Mouse (Mus musculus) myocyte (in vitro differentiated cells): ENCODE measurements around the gene Fxyd6. TPM values are rescaled to one million over a fixed set of nuclear protein-coding genes. Genes with fewer than 3 reads are reported as not detected.

ENCODE experiments used
- H3K27me3 ChIP-seq: one replicate; pipeline ENCODE4 v1.6.1; 2011; ENCODE audit not compliant: control insufficient read depth, insufficient read depth, insufficient read length
- H3K36me3 ChIP-seq: one replicate; pipeline ENCODE4 v1.6.1; 2011; ENCODE audit not compliant: control insufficient read depth, insufficient read depth
- H3K4me2 ChIP-seq: one replicate; pipeline ENCODE4 v1.6.1; 2011; ENCODE audit warnings: low read depth, control low read depth
- H3K4me3 ChIP-seq: one replicate; pipeline ENCODE4 v1.5.1; 2011; ENCODE audit warnings: mild to moderate bottlenecking, control low read depth, moderate library complexity
- H3K79me2 ChIP-seq: one replicate; pipeline ENCODE4 v1.6.1; 2011; ENCODE audit not compliant: control insufficient read depth, insufficient read depth
- H3ac ChIP-seq: one replicate; pipeline ENCODE4 v1.6.1; 2011; ENCODE audit not compliant: control insufficient read depth, insufficient read length
- CEBPB ChIP-seq: IDR thresholded peaks from 2 replicates; pipeline ENCODE4 v1.6.1; 2011; ENCODE audit warnings: mild to moderate bottlenecking, moderate library complexity; ENCODE audit not compliant: poor library complexity, insufficient read depth, severe bottlenecking
- E2F4 ChIP-seq: IDR thresholded peaks from one replicate; pipeline ENCODE4 v1.6.1; 2011; ENCODE audit warnings: mild to moderate bottlenecking, control low read depth, moderate library complexity; ENCODE audit not compliant: insufficient read depth
- MAX ChIP-seq: IDR thresholded peaks from one replicate; pipeline ENCODE4 v1.6.1; 2011; ENCODE audit warnings: low read depth, mild to moderate bottlenecking, control low read depth
- MYOD1 ChIP-seq, 3 experiments: IDR thresholded peaks; one replicate each; pipeline ENCODE4 v1.6.1; 2011; ENCODE audit warnings: control low read depth in 2 of 3, low read depth in 2 of 3, mild to moderate bottlenecking in 2 of 3, moderate library complexity in 1 of 3; ENCODE audit not compliant: insufficient read length in 2 of 3, control insufficient read depth in 1 of 3
- MYOG ChIP-seq, 3 experiments: IDR thresholded peaks; one replicate each; pipeline ENCODE4 v1.6.1; 2011; ENCODE audit warnings: control low read depth in 2 of 3, low read depth in 2 of 3, mild to moderate bottlenecking in 2 of 3; ENCODE audit not compliant: insufficient read length in 2 of 3, control insufficient read depth in 1 of 3, insufficient read depth in 1 of 3
- POLR2A ChIP-seq: IDR thresholded peaks from one replicate; pipeline ENCODE4 v1.6.1; 2011; ENCODE audit warnings: low read depth, mild to moderate bottlenecking, control low read depth, moderate library complexity; ENCODE audit not compliant: insufficient read length
- POLR2AphosphoS2 ChIP-seq: IDR thresholded peaks from one replicate; pipeline ENCODE4 v1.6.1; 2011; ENCODE audit warnings: low read depth, control low read depth; ENCODE audit not compliant: insufficient read length
- REST ChIP-seq: IDR thresholded peaks from one replicate; pipeline ENCODE4 v1.6.1; 2011; ENCODE audit warnings: mild to moderate bottlenecking, control low read depth, moderate library complexity; ENCODE audit not compliant: insufficient read depth, insufficient read length
- SRF ChIP-seq: IDR thresholded peaks from one replicate; pipeline ENCODE4 v1.6.1; 2011; ENCODE audit warnings: low read depth; ENCODE audit not compliant: control insufficient read depth, insufficient read length
- TCF12 ChIP-seq: IDR thresholded peaks from one replicate; pipeline ENCODE4 v1.6.1; 2011; ENCODE audit warnings: mild to moderate bottlenecking, control low read depth; ENCODE audit not compliant: poor library complexity, insufficient read depth, severe bottlenecking
- TCF3 ChIP-seq: IDR thresholded peaks from one replicate; pipeline ENCODE4 v1.6.1; 2011; ENCODE audit warnings: low read depth, control low read depth; ENCODE audit not compliant: insufficient read length
- USF1 ChIP-seq: IDR thresholded peaks from one replicate; pipeline ENCODE4 v1.6.1; 2011; ENCODE audit warnings: low read depth, mild to moderate bottlenecking, control low read depth, moderate library complexity
- polyA plus RNA-seq: library from polyadenylated mRNA; unstranded; fragments of >200 nt; fragmentation: generic; extraction: Trizol; gene quantifications from one replicate; pipeline ENCODE4 v1.2.1, GENCODE M21; 2012; ENCODE audit warnings: missing spikeins

Gene Fxyd6
- polyA plus RNA-seq, 1 experiment, result 0.73 TPM

DNA sequence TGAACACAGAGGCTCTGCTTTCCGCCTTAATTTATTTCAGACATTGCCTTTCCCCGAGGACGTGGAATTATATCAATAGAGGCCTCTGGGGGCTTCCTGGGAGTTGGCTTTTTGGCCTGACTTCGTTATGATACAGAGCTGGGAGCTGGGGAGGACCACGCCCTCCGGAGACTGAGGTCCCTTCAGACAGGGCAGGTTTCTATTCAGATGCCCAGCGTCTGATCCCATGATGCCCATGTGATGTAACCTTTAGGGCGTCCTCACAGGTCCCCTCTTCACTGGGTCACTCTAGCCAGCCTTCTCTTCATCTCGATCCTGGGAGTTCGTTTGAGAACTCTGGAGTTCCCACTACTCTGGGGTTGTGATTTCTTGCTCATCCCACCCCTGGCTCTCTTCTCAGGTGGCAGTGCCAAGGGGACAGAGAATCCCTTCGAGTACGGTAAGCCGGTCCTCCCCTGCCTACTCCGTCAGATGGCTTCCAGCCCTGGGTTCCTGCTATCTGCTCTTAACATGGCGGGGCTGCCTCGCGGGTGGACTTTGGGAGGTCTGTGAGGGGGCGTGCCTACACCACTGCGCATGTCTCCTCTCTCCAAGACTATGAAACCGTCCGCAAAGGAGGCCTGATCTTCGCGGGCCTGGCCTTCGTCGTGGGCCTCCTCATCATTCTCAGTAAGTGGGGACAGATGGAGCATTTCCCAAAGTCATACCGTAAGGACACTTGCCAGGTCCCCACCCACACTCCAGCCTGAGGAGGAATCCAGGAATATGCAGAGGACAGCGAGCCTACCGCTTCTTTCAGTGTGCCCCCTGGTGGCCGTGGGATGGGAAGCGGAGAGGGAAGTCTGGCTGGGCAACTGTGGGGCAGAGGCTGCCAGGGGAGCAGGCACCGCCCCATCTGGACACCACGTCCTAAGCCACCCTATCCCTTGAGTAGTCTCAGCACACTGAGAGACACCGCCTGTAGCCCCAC lies 38.0 kb downstream of the Fxyd6 start:
- Histone ChIP-seq H3K27me3 (no peaks in the 10 kb centered on the region), H3K79me2 (no peaks in the 10 kb centered on the region), H3K4me3 (no peak overlapping the region), H3K4me2 (no peak overlapping the region), H3K36me3 (no peaks in the 10 kb centered on the region), H3ac (no peak overlapping the region)
- TF ChIP-seq POLR2A (no peak), CEBPB (no peak), TCF12 (no peak), MYOG (IDR thresholded peaks at IDR 0.05; ENCODE audit: control insufficient read depth in 1 of 3, insufficient read depth in 1 of 3, insufficient read length in 2 of 3, low read depth in 2 of 3) (no peak), USF1 (no peak), MAX (no peak)

DNA sequence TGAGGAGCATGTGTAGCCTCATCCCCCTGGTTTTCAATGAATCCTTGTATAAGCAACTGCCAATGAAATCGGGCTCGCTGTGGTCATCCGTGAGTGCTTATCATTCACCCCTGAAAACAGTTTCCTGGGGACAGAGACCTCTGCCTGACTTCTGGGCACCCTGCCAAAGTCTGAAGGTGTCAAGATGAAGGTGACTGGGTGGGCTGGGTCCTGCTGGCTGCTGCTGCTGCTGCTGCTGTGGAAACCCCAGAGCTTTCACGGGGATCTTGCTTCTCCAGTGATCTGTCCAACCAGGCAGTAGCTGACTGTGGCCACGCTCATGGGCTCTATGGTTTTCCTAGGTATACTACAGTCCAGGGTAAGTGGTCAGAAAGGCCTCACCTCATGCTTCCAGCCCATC lies 40.2 kb downstream of the Fxyd6 start:
- H3K79me2 ChIP-seq, result no peaks in the 10 kb centered on the region
- H3K27me3 ChIP-seq, result no peaks in the 10 kb centered on the region
- TF ChIP-seq TCF12 (no peak), REST (no peak), MYOD1 (IDR thresholded peaks at IDR 0.05; ENCODE audit: control insufficient read depth in 1 of 3, insufficient read length in 2 of 3, low read depth in 2 of 3) (no peak), E2F4 (no peak), MAX (no peak), POLR2AphosphoS2 (no peak), MYOG (IDR thresholded peaks at IDR 0.05; ENCODE audit: control insufficient read depth in 1 of 3, insufficient read depth in 1 of 3, insufficient read length in 2 of 3, low read depth in 2 of 3) (no peak), CEBPB (no peak), POLR2A (no peak), USF1 (no peak), SRF (no peak), TCF3 (no peak)
- no peak overlapping the region for H3ac ChIP-seq
- H3K4me3 ChIP-seq, result no peak overlapping the region
- H3K36me3 ChIP-seq, result no peaks in the 10 kb centered on the region
- no peak overlapping the region for H3K4me2 ChIP-seq

DNA sequence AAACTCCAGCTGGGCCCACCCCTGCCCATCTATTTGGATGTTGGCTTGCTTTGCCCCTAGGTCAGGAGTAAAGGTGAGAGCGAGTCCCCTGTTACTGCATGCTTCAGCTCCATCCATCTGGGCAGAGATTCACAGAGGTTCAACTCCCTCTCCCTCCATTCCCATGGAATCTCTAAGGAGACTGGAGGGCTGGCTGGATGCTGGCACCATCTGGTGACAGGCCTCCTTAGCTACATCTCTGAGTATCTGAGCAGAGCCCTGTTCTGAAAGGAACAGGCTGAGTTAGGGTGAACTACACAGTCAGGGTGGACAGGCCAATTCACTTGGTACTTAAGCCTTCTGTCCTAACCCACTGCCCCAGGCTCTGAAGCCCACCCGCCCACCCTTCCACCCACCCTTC lies 40.6 kb downstream of the Fxyd6 start:
- no peak overlapping the region for H3K4me2 ChIP-seq
- TF ChIP-seq REST (no peak), CEBPB (no peak), TCF12 (no peak), MYOG (IDR thresholded peaks at IDR 0.05; ENCODE audit: control insufficient read depth in 1 of 3, insufficient read depth in 1 of 3, insufficient read length in 2 of 3, low read depth in 2 of 3) (no peak), MAX (no peak), TCF3 (no peak), USF1 (no peak), POLR2AphosphoS2 (no peak), E2F4 (no peak), MYOD1 (IDR thresholded peaks at IDR 0.05; ENCODE audit: control insufficient read depth in 1 of 3, insufficient read length in 2 of 3, low read depth in 2 of 3) (no peak), SRF (no peak), POLR2A (no peak)

DNA sequence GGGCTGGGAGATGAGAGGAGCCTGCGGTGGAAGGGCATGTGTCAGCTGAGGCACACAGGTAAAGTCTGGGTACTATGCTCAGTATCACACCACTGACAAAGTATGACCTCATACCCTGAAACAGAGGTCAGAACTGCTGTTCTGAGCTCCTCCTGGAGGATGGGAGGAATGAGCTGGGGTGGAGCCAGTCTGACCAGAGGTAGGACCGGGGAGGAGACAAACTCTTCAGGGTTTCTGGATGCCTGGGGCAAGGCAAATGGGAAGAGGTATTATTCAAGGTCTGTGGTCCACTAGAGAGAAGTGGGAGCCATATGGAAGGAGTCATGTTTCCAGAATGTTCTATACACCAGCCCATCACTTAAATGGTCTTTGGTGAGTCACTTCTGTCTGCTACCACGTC lies 41.1 kb downstream of the Fxyd6 start:
- H3ac ChIP-seq, result no peak overlapping the region
- no peaks in the 10 kb centered on the region for H3K27me3 ChIP-seq
- no peaks in the 10 kb centered on the region for H3K79me2 ChIP-seq
- H3K36me3 ChIP-seq, result no peaks in the 10 kb centered on the region
- TF ChIP-seq USF1, result no peak
- TF ChIP-seq TCF3, result no peak
- TF ChIP-seq POLR2A, result no peak
- TF ChIP-seq MAX, result no peak
- TF ChIP-seq SRF, result no peak
- no peak for TF ChIP-seq E2F4
- TF ChIP-seq TCF12, result no peak
- TF ChIP-seq MYOG (IDR thresholded peaks at IDR 0.05; ENCODE audit: control insufficient read depth in 1 of 3, insufficient read depth in 1 of 3, insufficient read length in 2 of 3, low read depth in 2 of 3), result no peak
- no peak for TF ChIP-seq CEBPB
- no peak for TF ChIP-seq POLR2AphosphoS2
- no peak for TF ChIP-seq MYOD1 (IDR thresholded peaks at IDR 0.05; ENCODE audit: control insufficient read depth in 1 of 3, insufficient read length in 2 of 3, low read depth in 2 of 3)
- no peak for TF ChIP-seq REST
- H3K4me2 ChIP-seq, result no peak overlapping the region
- H3K4me3 ChIP-seq, result no peak overlapping the region

More for the DNA sequence above, 40.6 kb downstream of the Fxyd6 start:
- no peak overlapping the region for H3ac ChIP-seq
- H3K79me2 ChIP-seq, result no peaks in the 10 kb centered on the region
- no peaks in the 10 kb centered on the region for H3K27me3 ChIP-seq
- no peak overlapping the region for H3K4me3 ChIP-seq
- H3K36me3 ChIP-seq, result no peaks in the 10 kb centered on the region

DNA sequence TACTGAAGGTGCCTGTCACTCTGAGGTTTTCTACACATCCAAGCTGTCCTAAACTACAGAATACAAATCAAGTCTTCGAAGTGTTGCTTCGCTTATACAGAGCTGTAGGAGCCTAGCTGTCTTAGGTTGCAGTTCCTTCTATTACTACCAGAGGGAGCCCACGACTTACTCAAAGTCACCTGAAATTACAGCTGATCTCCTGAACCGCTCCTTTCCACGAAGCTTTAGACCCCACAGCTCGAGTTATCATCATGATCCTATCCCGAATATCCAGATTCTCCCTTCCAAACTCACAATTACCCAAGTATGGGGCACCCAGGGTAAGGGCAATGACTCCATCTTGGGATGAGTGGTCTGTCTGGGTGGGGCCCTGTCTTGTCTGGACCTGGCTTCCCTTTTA lies 41.8 kb downstream of the Fxyd6 start:
- Histone ChIP-seq H3K4me2 (no peak overlapping the region), H3K36me3 (no peaks in the 10 kb centered on the region), H3K27me3 (no peaks in the 10 kb centered on the region), H3ac (no peak overlapping the region), H3K79me2 (no peaks in the 10 kb centered on the region), H3K4me3 (no peak overlapping the region)
- TF ChIP-seq MYOD1 (IDR thresholded peaks at IDR 0.05; ENCODE audit: control insufficient read depth in 1 of 3, insufficient read length in 2 of 3, low read depth in 2 of 3) (no peak), TCF12 (no peak)
